Mouse (Mus musculus) midbrain, embryonic 10.5 days (tissue): ENCODE measurements around the gene Sox4. TPM values are rescaled to one million over a fixed set of nuclear protein-coding genes. Genes with fewer than 3 reads are reported as not detected.
A peak's percentile ranks its signal among the peaks of the same experiment; 100 is the strongest.

Experiments used
- DNase-seq: peaks from one replicate; pipeline ENCODE4 v3.0.0-alpha.2; 2017; ENCODE audit warnings: low spot score
- H3K27ac ChIP-seq: fragments of 300-500 bp; sonication (generic); replicated peaks from 2 replicates; pipeline ENCODE4 v1.5.1; 2016; ENCODE audit warnings: mild to moderate bottlenecking
- H3K27me3 ChIP-seq: fragments of 300-500 bp; sonication (generic); 2 replicates; pipeline ENCODE4 v1.6.1; 2016; ENCODE audit warnings: low read depth, mild to moderate bottlenecking; ENCODE audit not compliant: poor library complexity, severe bottlenecking
- H3K36me3 ChIP-seq: fragments of 300-500 bp; sonication (generic); 2 replicates; pipeline ENCODE4 v1.6.1; 2016; ENCODE audit warnings: mild to moderate bottlenecking, moderate library complexity
- H3K4me1 ChIP-seq: fragments of 300-500 bp; sonication (generic); 2 replicates; pipeline ENCODE4 v1.6.1; 2016
- H3K4me3 ChIP-seq: fragments of 300-500 bp; sonication (generic); 2 replicates; pipeline ENCODE4 v1.5.1; 2016; ENCODE audit warnings: mild to moderate bottlenecking, moderate library complexity
- H3K9me3 ChIP-seq: fragments of 300-500 bp; sonication (generic); replicated peaks from 2 replicates; pipeline ENCODE4 v1.6.1; 2016; ENCODE audit warnings: mild to moderate bottlenecking
- WGBS: fragments of 180-500 bp; shearing (Covaris S2); methylation state at CpG from one replicate; pipeline ENCODE4 v1.1.7; 2016; 5-methylcytosine and 5-hydroxymethylcytosine counted together
- polyA plus RNA-seq: library from polyadenylated mRNA; unstranded; fragments of >200 nt; fragmentation: Nextera tagmentation; extraction: Ambion mirVana; gene quantifications from 2 replicates; pipeline ENCODE4 v1.2.1, GENCODE M21; 2016

Gene Sox4
- 65.0 and 94.6 TPM in 2 replicates for polyA plus RNA-seq

DNA sequence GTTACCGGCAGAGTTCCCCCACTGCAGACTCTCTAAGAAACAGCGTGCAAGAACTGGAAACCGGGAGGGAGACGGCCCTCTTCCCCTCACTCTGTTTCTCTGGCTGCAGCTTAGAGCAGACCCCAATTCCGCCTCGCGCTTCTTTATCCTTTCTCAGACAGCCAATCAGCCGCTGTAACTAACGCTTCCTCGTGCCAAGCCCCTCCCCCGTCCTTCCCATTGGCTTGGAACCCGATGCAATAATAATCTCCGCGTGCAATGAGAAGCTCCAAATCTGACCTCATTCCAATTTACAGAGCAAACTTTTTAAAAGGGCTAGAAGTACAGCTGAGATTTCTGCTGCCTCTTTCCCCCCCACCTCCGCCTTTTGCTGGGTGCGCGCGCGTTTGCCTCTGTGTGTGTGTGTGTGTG, at the start of gene Sox4:
Gene Sox4, minus strand, starts transcription at position 133 of the 411 bp plus-strand sequence.
- Histone ChIP-seq H3K27me3 (no peaks in the 10 kb centered on the region), H3K9me3 (no peaks in the 10 kb centered on the region), H3K36me3 (peaks cover 19% of the 10 kb centered on the region), H3K4me3 (peak within 1 kb of the TSS; percentile 83), H3K4me1 (peaks cover 28% of the 10 kb centered on the region), H3K27ac (peak within 1 kb of the TSS; percentile 99)
- under 1% methylated on average over 19 of the region's 19 CpGs for WGBS
- DNase-seq = peak; percentile 96

DNA sequence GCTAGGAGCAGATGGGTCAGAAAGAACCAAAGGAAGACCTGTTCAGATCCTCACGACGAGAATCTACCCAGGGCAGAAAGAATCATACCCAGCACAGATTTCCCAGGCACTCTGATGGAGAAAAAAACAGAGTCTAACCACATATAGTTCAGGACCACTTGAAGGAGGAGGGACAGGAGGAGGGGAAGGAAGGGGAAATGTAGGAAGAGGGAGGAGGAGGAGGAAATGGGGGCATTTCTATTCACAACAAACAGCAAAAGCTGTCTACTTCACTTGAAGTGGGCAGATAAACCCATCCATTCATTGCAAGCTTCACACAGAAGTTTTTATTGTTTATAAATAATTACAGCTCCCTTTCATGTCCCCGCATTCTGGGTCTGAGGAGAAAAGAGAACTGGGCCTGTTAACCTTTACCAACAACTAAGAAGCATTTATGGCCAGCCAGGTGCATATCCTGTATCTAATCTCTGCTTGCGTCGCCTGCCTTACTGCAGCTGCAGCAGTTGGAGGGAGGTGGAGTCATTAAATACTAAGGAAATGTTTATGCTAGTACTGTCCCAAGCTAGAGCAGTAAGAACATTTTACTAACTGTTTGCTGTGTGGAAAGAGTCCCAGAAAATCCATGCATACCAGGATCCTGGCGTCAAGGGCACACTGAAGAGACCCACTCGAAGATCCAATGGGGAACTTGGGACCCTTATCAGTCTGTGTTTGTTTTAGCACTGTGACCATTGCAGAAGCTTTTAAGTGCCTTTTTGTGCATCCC, 38.6 kb upstream of the Sox4 start:
- no peak overlapping the region for H3K27ac ChIP-seq
- peaks cover 7% of the 10 kb centered on the region for H3K4me1 ChIP-seq
- no peak for DNase-seq
- no peak overlapping the region for H3K4me3 ChIP-seq
- 67% methylated on average over 7 of the region's 7 CpGs for WGBS
- H3K9me3 ChIP-seq = no peaks in the 10 kb centered on the region
- no peaks in the 10 kb centered on the region for H3K27me3 ChIP-seq
- no peaks in the 10 kb centered on the region for H3K36me3 ChIP-seq

DNA sequence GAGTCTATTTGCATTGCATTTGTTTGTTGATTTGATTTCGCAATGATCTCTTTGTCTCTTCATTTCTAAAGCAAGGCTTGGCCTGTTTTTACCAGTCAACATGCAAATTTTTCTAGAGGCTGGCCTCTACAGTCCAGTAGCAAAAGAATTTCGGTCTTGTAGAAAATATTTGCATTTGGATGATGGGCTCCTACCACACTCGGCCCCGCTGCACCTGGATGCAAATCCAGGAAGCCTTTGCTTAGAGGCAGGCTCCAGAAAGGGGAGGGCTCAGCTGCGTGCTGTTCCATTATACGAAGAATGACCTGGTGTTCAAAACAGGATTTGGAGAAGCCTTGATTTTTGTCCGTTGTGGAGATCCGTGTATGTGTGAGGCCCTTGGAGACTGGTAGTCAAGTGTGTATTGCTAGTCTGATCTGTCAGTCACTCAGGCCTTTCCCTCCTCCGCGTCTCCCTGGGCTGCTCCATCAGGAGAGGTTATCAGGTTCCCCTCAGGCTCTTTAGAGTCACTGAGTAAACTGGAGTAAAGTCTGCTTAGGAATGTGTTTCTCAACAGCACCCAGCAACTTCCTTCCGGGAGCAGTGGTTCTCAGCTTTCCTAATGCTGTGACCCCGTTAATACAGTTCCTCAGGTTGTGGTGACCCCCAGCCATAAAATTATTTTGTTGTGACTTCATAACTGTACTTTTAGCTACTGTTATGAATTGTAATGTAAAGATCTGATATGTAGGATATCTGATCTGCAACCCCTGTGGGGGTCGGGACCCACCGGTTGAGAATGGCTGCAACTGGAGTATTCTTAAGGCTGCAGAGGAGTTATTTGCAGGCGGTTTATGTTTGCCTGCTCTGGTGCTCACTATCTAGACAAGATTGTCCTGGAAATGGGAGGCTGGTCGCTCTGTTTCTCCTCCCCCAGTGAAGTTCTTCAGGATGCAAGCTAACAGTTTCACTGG, 35.5 kb upstream of the Sox4 start:
- Histone ChIP-seq H3K27ac (no peak overlapping the region), H3K36me3 (no peaks in the 10 kb centered on the region), H3K27me3 (no peaks in the 10 kb centered on the region), H3K4me3 (no peak overlapping the region), H3K9me3 (no peaks in the 10 kb centered on the region), H3K4me1 (peaks cover 7% of the 10 kb centered on the region)
- WGBS = 41% methylated on average over 16 of the region's 16 CpGs
- DNase-seq = no peak

DNA sequence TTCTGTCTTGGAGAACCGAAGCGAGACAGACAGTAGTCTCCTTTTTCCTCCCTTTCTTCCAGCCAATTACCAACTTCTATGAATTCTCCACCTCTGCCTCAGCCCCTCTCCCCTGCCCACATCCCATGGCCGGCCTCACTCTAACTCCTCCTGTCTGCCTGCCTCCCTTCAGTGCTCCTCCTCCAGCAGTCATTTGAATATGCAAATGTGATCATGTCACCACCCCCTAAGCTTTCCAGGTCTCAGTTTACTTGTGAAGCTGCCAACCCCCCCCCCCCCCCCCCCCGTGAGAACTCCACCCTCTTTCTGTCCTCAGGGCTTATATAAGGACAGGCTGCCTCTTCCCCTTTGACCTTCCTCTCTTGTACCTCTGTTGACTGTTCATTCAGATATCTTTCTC, 27.2 kb upstream of the Sox4 start:
- Histone ChIP-seq H3K27ac (no peak overlapping the region), H3K9me3 (no peaks in the 10 kb centered on the region), H3K4me3 (no peak overlapping the region), H3K4me1 (no peaks in the 10 kb centered on the region), H3K27me3 (no peaks in the 10 kb centered on the region), H3K36me3 (no peaks in the 10 kb centered on the region)
- WGBS = 58% methylated on average over 4 of the region's 4 CpGs
- no peak for DNase-seq

DNA sequence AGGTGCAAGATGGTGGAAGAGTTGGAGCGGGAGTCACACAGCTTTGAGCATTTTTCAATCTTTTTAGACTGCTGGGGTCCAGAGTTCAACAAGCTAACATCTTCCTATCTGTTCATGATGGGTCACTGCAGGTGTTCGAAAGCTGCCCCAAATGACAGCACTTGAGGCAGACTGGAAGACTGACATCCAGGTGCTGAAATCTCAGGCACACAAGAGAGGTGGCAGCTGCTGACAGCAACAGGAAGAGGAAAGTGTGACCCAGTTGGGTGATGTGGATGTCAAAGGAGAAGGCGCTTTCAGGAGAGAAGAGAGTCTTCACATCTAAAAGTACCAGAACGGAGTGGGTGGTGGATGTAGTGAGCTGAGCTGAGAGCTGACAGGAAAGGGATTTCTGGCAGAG, 21.5 kb upstream of the Sox4 start:
- Histone ChIP-seq H3K4me1 (peaks cover 8% of the 10 kb centered on the region; the same call in 1 of the 2 replicates), H3K4me3 (no peak overlapping the region), H3K9me3 (no peaks in the 10 kb centered on the region), H3K27me3 (no peaks in the 10 kb centered on the region), H3K36me3 (no peaks in the 10 kb centered on the region), H3K27ac (no peak overlapping the region)
- WGBS = 92% methylated on average over 4 of the region's 4 CpGs
- no peak for DNase-seq

DNA sequence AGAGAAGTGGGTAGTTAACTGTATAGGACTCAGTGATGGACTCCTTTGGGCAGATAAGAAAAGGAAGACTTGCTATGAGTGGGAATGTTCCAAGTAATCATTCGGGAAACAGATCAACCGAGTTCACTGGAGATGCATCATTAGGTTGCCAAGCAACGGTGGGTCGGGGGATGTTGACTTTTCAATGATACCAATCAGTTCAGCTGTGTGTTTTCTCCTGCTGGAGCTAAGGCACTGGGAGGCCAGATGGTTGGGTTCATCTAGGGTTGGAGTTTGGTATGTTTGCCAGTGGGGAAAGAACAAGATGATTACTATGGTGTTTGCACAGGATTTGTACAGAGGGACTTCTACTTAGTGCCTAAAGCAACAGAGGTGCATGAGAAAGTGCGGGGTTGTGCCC, 21.1 kb upstream of the Sox4 start:
- no peak for DNase-seq
- H3K27ac ChIP-seq = no peak overlapping the region
- H3K36me3 ChIP-seq = no peaks in the 10 kb centered on the region
- 75% methylated on average over 5 of the region's 5 CpGs for WGBS
- H3K9me3 ChIP-seq = no peaks in the 10 kb centered on the region
- no peak overlapping the region for H3K4me3 ChIP-seq
- no peaks in the 10 kb centered on the region for H3K27me3 ChIP-seq
- peaks cover 8% of the 10 kb centered on the region; the same call in 1 of the 2 replicates for H3K4me1 ChIP-seq

DNA sequence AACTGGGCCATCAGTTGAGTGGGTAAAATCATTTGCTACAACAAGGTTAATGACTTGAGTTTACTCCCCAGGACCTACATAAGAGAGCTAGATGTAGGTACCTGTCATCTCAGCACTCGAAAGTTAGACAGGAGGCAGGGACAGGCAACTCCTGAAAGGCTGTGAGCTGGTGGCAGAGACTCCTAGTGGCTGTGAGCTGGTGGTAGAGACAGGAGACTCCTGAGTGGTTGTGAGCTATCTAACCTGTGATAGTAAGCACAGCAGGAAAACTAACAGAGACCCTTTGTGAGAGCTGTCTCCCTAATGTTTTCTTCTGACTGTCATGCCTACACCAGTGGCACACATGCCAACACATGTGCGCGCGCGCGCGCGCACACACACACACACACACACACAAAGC, 7.4 kb upstream of the Sox4 start:
- Histone ChIP-seq H3K27me3 (peaks cover 3% of the 10 kb centered on the region; the same call in 1 of the 2 replicates), H3K36me3 (no peaks in the 10 kb centered on the region), H3K27ac (no peak overlapping the region), H3K4me1 (peaks cover 30% of the 10 kb centered on the region), H3K4me3 (no peak overlapping the region), H3K9me3 (0 out of 2 replicates have a peak, but pooled peaks cover 5% of the 10 kb centered on the region)
- no peak for DNase-seq
- WGBS = 99% methylated on average over 8 of the region's 8 CpGs

DNA sequence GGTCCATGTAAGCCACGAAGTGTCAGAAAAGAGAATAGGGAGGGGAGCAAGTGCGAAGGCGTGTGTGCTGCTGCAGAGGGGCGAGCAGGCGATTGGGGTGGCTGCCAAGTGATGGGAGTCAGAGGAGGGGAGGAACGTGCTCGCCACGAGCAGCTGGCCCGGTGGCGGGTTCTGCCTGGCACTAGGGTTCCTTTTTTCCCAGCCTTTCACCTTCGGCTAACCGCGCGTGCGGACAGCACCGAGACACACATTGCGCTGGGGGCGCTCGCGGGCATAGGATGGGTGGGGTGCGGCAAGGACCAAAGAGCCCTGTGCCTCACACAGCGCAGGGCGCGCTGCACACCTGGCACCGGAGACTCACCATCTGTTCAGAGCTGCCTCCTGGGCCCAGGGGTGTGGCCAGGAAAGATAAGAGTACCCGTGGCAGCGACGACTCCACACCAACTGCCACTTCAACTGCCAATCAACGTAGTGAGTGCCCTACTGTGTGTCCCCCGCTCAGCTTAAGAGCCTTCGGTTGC, 6.0 kb upstream of the Sox4 start:
- Histone ChIP-seq H3K36me3 (no peaks in the 10 kb centered on the region), H3K27ac (peak overlapping the region; percentile 94), H3K9me3 (0 out of 2 replicates have a peak, but pooled peaks cover 5% of the 10 kb centered on the region), H3K4me1 (peaks cover 32% of the 10 kb centered on the region), H3K4me3 (peak overlapping the region; percentile 71), H3K27me3 (peaks cover 3% of the 10 kb centered on the region; the same call in 1 of the 2 replicates)
- WGBS = 1% methylated on average over 31 of the region's 31 CpGs
- DNase-seq = peak; percentile 84

DNA sequence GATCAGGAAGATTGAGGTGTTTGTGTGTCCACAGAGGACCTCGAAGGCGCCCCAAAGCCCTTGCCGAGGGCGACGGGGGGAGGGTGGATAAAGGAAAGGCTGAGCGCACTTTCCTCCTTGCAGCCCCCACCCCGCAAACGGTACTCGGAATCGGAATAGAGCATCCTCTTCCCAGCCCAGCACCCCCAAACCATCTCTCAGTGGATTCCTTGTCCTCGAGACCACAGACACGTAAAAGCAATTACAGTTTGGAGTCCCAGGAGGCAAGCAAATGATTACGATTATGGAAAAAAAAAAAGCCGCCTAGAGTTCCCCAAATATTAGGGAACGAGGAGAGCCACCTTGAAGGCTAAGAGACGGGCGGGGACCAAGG, 5.5 kb upstream of the Sox4 start:
- peaks cover 3% of the 10 kb centered on the region; the same call in 1 of the 2 replicates for H3K27me3 ChIP-seq
- WGBS = under 1% methylated on average over 17 of the region's 17 CpGs
- H3K9me3 ChIP-seq = 0 out of 2 replicates have a peak, but pooled peaks cover 5% of the 10 kb centered on the region

DNA sequence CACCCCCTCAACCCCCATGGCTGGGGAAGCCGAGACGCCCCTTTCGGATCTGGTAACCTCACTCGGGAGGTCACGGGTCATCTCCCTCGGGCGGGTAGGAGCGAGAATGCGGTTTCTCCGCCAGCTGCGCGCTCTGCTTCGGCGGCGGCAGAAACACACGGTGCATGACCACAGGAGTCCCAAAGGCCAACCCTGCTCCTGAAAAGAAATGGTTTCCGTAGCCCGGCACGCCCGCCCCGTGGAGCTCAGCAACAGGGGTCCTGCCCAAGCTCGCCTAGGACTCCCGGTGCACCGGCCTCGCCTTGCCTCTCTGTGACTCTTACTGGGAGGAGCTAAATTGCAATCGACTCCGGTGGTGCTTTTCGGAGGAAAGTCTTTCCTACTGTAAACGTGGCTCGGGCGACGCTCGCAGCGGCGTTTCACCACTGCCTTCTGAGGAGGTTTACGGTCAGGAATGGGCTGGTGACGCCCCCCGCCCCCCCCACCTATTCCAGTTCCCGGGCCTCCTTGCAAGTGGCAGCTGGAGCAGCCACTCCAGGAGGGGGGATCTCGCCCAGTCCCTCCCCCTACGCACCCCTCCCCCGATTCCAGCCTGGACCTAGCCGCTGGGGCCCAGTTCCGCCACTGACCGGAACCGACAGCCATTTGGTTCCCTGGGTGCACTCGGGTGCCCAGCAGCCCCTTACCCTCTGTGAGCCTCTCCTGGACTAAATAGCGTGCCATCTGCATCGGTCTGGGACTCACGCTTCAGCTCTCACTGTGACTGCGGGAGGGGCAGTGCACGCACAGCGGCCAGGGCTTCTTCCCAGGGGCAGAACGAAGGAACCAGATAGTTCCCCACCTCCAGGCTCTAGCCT, 4.9 kb upstream of the Sox4 start:
- Histone ChIP-seq H3K4me1 (peaks cover 41% of the 10 kb centered on the region), H3K27ac (peak overlapping the region; percentile 94), H3K27me3 (peaks cover 3% of the 10 kb centered on the region; the same call in 1 of the 2 replicates), H3K9me3 (0 out of 2 replicates have a peak, but pooled peaks cover 5% of the 10 kb centered on the region), H3K36me3 (no peaks in the 10 kb centered on the region), H3K4me3 (peak overlapping the region; percentile 71)
- peak; percentile 84 for DNase-seq
- under 1% methylated on average over 54 of the region's 54 CpGs for WGBS

More for the DNA sequence above, 5.5 kb upstream of the Sox4 start:
- no peak for DNase-seq
- H3K36me3 ChIP-seq = no peaks in the 10 kb centered on the region
- peaks cover 36% of the 10 kb centered on the region for H3K4me1 ChIP-seq
- H3K27ac ChIP-seq = peak overlapping the region; percentile 94
- peak overlapping the region; percentile 71 for H3K4me3 ChIP-seq

DNA sequence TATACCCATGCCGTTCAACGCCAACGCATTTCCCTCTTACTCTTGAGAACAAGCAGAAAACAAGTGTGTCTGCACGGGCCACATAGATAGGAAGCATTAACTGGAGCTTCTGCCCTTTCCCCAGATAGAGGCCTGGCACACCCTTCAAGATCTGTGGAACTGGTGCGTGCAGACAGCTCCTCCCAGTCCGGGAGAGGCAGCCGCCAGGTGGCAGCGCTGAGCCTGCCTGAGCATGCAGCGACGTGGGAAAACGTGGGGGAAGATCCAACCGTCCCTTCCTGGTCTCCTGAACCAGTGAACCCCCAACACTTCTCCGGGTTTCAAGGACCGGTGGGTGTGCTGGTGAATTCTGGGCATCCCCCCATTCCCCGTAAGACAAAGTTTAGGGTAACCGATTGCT, 4.3 kb upstream of the Sox4 start:
- WGBS = 3% methylated on average over 16 of the region's 16 CpGs
- H3K36me3 ChIP-seq = no peaks in the 10 kb centered on the region
- H3K4me1 ChIP-seq = peaks cover 41% of the 10 kb centered on the region
- H3K9me3 ChIP-seq = 0 out of 2 replicates have a peak, but pooled peaks cover 5% of the 10 kb centered on the region
- H3K4me3 ChIP-seq = peak overlapping the region; percentile 71
- H3K27ac ChIP-seq = peak overlapping the region; percentile 94
- H3K27me3 ChIP-seq = peaks cover 3% of the 10 kb centered on the region; the same call in 1 of the 2 replicates
- peak; percentile 94 for DNase-seq
